Mouse (Mus musculus) spleen, postnatal 4 days (tissue): ENCODE measurements around the gene Taar2.

Experiments
- DNase-seq, 2 experiments: peaks; one replicate each; pipeline ENCODE4 v3.0.0; 2022; ENCODE audit warnings: low spot score in 2 of 2

The Taar2 gene

GRCm38 (mm10) chr10:23938312-23938711, at the start of gene Taar2:
TSS of gene Taar2 (plus strand) at chr10:23938572.
- no peak for DNase-seq

GRCm38 (mm10) chr10:23892987-23893386, 45.4 kb upstream of the Taar2 start:
- DNase-seq = no peak

GRCm38 (mm10) chr10:23894601-23895349, 43.6 kb upstream of the Taar2 start, which contains the start of gene Vnn1:
TSS of gene Vnn1 (plus strand) at chr10:23894688.
- DNase-seq = no peak

GRCm38 (mm10) chr10:23895376-23895775, 43.0 kb upstream of the Taar2 start:
- DNase-seq = no peak

GRCm38 (mm10) chr10:23901119-23901518, 37.3 kb upstream of the Taar2 start:
- no peak for DNase-seq

GRCm38 (mm10) chr10:23905661-23906060, 32.7 kb upstream of the Taar2 start:
- no peak for DNase-seq

- no peak for DNase-seq
These were observed 18.3 kb upstream of the Taar2 start, which contains the start of gene Taar1 for GRCm38 (mm10) chr10:23920056-23920455. TSS of gene Taar1 (plus strand) at chr10:23920356.

- DNase-seq = no peak
These were observed 15.9 kb upstream of the Taar2 start for GRCm38 (mm10) chr10:23922468-23922867.

GRCm38 (mm10) chr10:23923941-23924340, 14.4 kb upstream of the Taar2 start:
- DNase-seq = no peak

GRCm38 (mm10) chr10:23937613-23938012, 759 bp upstream of the Taar2 start:
- DNase-seq = no peak

GRCm38 (mm10) chr10:23942465-23942864, 4.1 kb downstream of the Taar2 start:
- no peak for DNase-seq

GRCm38 (mm10) chr10:23948026-23948425, 9.7 kb downstream of the Taar2 start:
- no peak for DNase-seq

GRCm38 (mm10) chr10:23949508-23950005, 11.2 kb downstream of the Taar2 start, which contains the start of gene Taar3:
TSS of gene Taar3 (plus strand) at chr10:23949558.
- no peak for DNase-seq

GRCm38 (mm10) chr10:23951714-23952113, 13.3 kb downstream of the Taar2 start:
- DNase-seq = no peak

- no peak for DNase-seq
These were observed 20.7 kb downstream of the Taar2 start for GRCm38 (mm10) chr10:23959071-23959470.

GRCm38 (mm10) chr10:23960444-23960915, 22.1 kb downstream of the Taar2 start, which contains the start of gene Taar4:
TSS of gene Taar4 (plus strand) at chr10:23960494.
- peak in 1 of 2 experiments; percentile 43 for DNase-seq

- peak in 1 of 2 experiments; percentile 29 for DNase-seq
These were observed 25.1 kb downstream of the Taar2 start for GRCm38 (mm10) chr10:23963444-23963843.

GRCm38 (mm10) chr10:23964921-23965610, 26.7 kb downstream of the Taar2 start:
- no peak for DNase-seq

- DNase-seq = peak in 1 of 2 experiments; percentile 54
These were observed 32.3 kb downstream of the Taar2 start, which contains the start of gene Taar5 for GRCm38 (mm10) chr10:23970656-23971165. TSS of gene Taar5 (plus strand) at chr10:23970706.

- DNase-seq = peak in 1 of 2 experiments; percentile 37
These were observed 32.9 kb downstream of the Taar2 start for GRCm38 (mm10) chr10:23971256-23971655.

GRCm38 (mm10) chr10:23977958-23978357, 39.6 kb downstream of the Taar2 start:
- no peak for DNase-seq
